Mouse (Mus musculus) intestine, postnatal 0 days (tissue): ENCODE results near the gene Snx29. TPM values are rescaled to one million over a fixed set of nuclear protein-coding genes. Genes with fewer than 3 reads are reported as not detected.
"Not testable (repeated sequence)": the region's sequence is repeated elsewhere in the genome, so short reads cannot be mapped to it uniquely, and the experiment has no call there.

Source experiments
- ATAC-seq: fragments of 200-750 bp; cut with Nextera tagmentation; 2 replicates; pipeline ENCODE4 v1.8.0; 2017; ENCODE audit warnings: mild to moderate bottlenecking, moderate TSS enrichment, moderate library complexity
- H3K27ac ChIP-seq: fragments of 300-500 bp; sonication (generic); 2 replicates; pipeline ENCODE4 v1.5.1; 2014; ENCODE audit warnings: mild to moderate bottlenecking, low read depth, low read length, moderate library complexity
- H3K27me3 ChIP-seq: fragments of 300-500 bp; sonication (generic); replicated peaks from 2 replicates; pipeline ENCODE4 v1.6.1; 2014; ENCODE audit warnings: low read length, mixed read lengths; ENCODE audit not compliant: control insufficient read depth, insufficient read depth
- H3K36me3 ChIP-seq: fragments of 300-500 bp; sonication (generic); 2 replicates; pipeline ENCODE4 v1.6.1; 2014; ENCODE audit warnings: mild to moderate bottlenecking, moderate library complexity; ENCODE audit not compliant: control insufficient read depth, insufficient read depth
- H3K4me1 ChIP-seq: fragments of 300-500 bp; sonication (generic); replicated peaks from 2 replicates; pipeline ENCODE4 v1.6.1; 2014; ENCODE audit warnings: antibody characterized with exemption, low read length, mixed read lengths; ENCODE audit not compliant: control insufficient read depth, insufficient read depth
- H3K4me2 ChIP-seq: fragments of 300-500 bp; sonication (generic); replicated peaks from 2 replicates; pipeline ENCODE4 v1.6.1; 2014; ENCODE audit warnings: low read depth, mild to moderate bottlenecking, moderate library complexity
- H3K4me3 ChIP-seq: fragments of 300-500 bp; sonication (generic); 2 replicates; pipeline ENCODE4 v1.5.1; 2014; ENCODE audit warnings: low read depth, low read length
- H3K9ac ChIP-seq: fragments of 300-500 bp; sonication (generic); 2 replicates; pipeline ENCODE4 v1.6.1; 2014; ENCODE audit warnings: mild to moderate bottlenecking, low read depth, low read length
- H3K9me3 ChIP-seq: fragments of 300-500 bp; sonication (generic); 2 replicates; pipeline ENCODE4 v1.6.1; 2016; ENCODE audit warnings: mixed run types; ENCODE audit not compliant: control insufficient read depth
- CTCF ChIP-seq: sonication (generic); IDR thresholded peaks from 2 replicates; pipeline ENCODE4 v1.5.1; 2016; ENCODE audit warnings: low read depth, mild to moderate bottlenecking, control low read depth, antibody characterized with exemption, moderate library complexity
- WGBS: fragments of 180-500 bp; shearing (Covaris S2); extraction: QIAGEN DNeasy Blood & Tissue Kit; methylation state at CpG from one replicate; pipeline ENCODE4 v1.1.7; 2014; 5-methylcytosine and 5-hydroxymethylcytosine counted together
- polyA plus RNA-seq: library from polyadenylated mRNA; unstranded; fragments of >200 nt; fragmentation: Nextera tagmentation; extraction: Ambion mirVana; gene quantifications from 2 replicates; pipeline ENCODE4 v1.2.1, GENCODE M21; 2015

The Snx29 gene
- polyA plus RNA-seq, 1 experiment from 2014 or later: 1.9 TPM

DNA sequence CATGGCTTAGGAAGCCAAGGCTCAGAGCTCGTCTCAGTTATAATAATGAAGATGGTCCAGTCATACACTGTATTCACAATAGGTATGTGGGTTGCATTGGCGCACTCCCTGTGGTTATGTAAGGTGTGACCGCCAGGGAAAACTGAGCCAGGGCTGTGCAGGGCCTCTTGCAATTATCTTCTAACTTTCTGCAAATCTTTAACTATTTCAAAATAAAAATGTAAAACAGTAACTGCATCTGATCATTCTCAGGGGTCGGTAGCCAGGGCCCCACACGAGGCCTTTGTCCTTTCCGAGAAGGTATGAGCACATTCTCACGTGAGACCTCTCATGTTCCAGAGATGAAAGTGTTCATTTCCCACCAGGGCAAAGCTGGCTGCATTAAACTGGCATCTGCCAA lies 185.6 kb downstream of the Snx29 start:
- Histone ChIP-seq H3K36me3 (no peaks in the 10 kb centered on the region), H3K4me2 (no peak overlapping the region), H3K9ac (no peak overlapping the region), H3K9me3 (no peaks in the 10 kb centered on the region), H3K27ac (no peak overlapping the region), H3K4me1 (peaks cover 23% of the 10 kb centered on the region), H3K27me3 (no peaks in the 10 kb centered on the region), H3K4me3 (no peak overlapping the region)
- WGBS: 36% methylated on average over 7 of the region's 7 CpGs
- peak; percentile 48 for ATAC-seq
- TF ChIP-seq CTCF: peak; percentile 47

DNA sequence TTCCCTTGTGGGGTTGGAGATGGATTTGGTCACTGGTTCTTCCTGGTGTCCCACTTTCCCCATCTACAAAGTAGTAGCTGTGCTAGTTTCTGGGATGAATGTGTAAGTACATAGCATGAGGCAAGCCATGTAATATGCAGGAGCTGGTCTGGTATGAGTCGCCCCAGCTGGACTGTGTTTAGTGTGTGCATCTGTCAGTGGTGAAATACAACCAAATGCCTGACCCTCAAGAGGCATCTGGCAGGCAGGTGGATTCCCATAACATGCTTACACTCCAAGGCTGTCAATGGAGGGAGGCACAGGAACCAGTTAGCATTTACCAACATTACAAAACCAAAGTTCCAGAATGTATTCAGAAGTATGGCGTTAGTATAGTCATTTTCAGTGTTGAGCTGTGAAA lies 187.7 kb downstream of the Snx29 start:
- 84% methylated on average over 2 of the region's 2 CpGs for WGBS

DNA sequence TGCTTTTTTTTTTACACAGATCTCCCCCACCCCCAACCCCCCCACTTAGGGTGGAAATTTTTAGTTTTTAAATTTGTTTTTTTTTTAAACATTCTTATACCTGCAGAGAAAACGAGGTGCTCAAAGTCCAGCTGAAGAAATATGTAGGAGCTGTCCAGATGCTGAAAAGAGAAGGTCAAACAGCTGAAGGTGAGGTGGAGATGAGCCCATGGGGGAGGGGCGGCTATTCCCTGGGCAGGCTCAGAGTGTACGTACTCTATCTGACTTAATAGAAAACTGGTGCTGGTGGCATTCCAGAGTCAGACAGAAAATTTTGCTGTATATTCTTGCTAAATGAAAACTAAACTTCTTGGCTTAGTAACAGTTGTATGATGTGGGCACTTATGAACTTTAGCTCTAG lies 188.1 kb downstream of the Snx29 start:
- Histone ChIP-seq H3K9ac (no peak overlapping the region), H3K4me1 (peaks cover 10% of the 10 kb centered on the region), H3K27ac (no peak overlapping the region; the same call in 1 of the 2 replicates), H3K27me3 (no peaks in the 10 kb centered on the region), H3K4me3 (no peak overlapping the region), H3K4me2 (no peak overlapping the region), H3K9me3 (no peaks in the 10 kb centered on the region), H3K36me3 (no peaks in the 10 kb centered on the region)
- ATAC-seq: 0 out of 2 replicates have a peak, but pooled peaks have one; percentile 21
- no peak for TF ChIP-seq CTCF
- WGBS: 57% methylated on average over 3 of the region's 3 CpGs

More for the DNA sequence above, 187.7 kb downstream of the Snx29 start:
- Histone ChIP-seq H3K36me3 (no peaks in the 10 kb centered on the region), H3K4me2 (no peak overlapping the region), H3K9ac (no peak overlapping the region), H3K4me1 (peaks cover 14% of the 10 kb centered on the region), H3K27me3 (no peaks in the 10 kb centered on the region), H3K27ac (no peak overlapping the region; the same call in 1 of the 2 replicates), H3K9me3 (no peaks in the 10 kb centered on the region), H3K4me3 (no peak overlapping the region)
- no peak for ATAC-seq
- TF ChIP-seq CTCF: no peak

GRCm38 (mm10) chr16:11511696-11512095 lies 189.0 kb downstream of the Snx29 start:
- H3K4me3 ChIP-seq, H3K27me3 ChIP-seq, H3K4me1 ChIP-seq, H3K9me3 ChIP-seq, H3K36me3 ChIP-seq, H3K27ac ChIP-seq, H3K4me2 ChIP-seq, H3K9ac ChIP-seq: not testable (repeated sequence)
- 50% methylated on average over 7 of the region's 7 CpGs for WGBS
- peak; percentile 58; the same call in 1 of the 2 replicates for ATAC-seq

DNA sequence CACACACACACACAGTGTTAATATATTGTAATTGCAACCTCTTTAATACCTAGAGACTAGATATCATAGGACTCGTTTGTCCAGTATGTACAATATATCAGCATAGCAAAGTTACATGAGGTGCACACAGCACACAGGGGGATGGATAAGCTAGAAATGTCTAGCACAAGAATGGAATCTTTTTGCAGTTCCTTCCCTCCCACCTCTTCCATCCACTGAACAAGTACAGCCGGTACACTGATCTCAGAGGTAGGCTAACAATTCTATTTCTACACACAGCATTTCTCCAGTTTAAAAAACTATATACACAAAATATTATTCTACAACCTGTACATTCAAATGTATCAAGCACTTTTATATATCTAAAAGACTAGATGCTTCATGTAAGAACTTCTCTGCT lies 194.0 kb downstream of the Snx29 start:
- ATAC-seq: no peak
- Histone ChIP-seq H3K4me2 (no peak overlapping the region), H3K4me3 (no peak overlapping the region), H3K27me3 (no peaks in the 10 kb centered on the region), H3K27ac (no peak overlapping the region), H3K9ac (no peak overlapping the region), H3K36me3 (peaks cover 6% of the 10 kb centered on the region), H3K9me3 (no peaks in the 10 kb centered on the region), H3K4me1 (no peaks in the 10 kb centered on the region)
- no peak for TF ChIP-seq CTCF
- WGBS: 90% methylated on average over 2 of the region's 2 CpGs

DNA sequence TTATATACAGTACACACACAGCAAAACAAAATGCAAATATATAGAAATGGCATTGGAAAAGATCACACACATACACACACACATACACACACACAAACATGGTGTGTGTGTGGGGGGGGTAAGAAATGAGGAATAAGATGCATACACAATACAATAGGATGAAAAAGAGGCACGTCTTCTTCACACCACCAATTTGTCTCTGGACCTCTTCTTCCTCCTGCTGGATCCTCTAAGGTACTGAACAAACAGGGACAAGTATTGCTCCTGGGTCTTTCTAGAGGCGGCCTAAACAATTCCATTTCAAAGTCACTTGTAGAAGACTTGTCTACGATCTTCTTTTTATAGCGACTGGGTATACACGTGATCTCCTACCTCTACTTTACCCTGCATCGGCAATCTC lies 194.7 kb downstream of the Snx29 start:
- Histone ChIP-seq H3K9me3 (no peaks in the 10 kb centered on the region), H3K4me3 (no peak overlapping the region), H3K27ac (no peak overlapping the region), H3K9ac (no peak overlapping the region), H3K27me3 (no peaks in the 10 kb centered on the region), H3K4me2 (no peak overlapping the region), H3K36me3 (peaks cover 6% of the 10 kb centered on the region), H3K4me1 (no peaks in the 10 kb centered on the region)
- 0 out of 2 replicates have a peak, but pooled peaks have one; percentile 4 for TF ChIP-seq CTCF
- 96% methylated on average over 6 of the region's 6 CpGs for WGBS
- no peak for ATAC-seq
